Mouse (Mus musculus) forelimb bud, embryonic 11.5 days (tissue): Measurements from ENCODE around the gene Zcchc2.
A peak's percentile ranks its signal among the peaks of the same experiment; 100 is the strongest.

Experiments
- DNase-seq: peaks from one replicate; pipeline ENCODE4 v3.0.0-alpha.2; 2012; ENCODE audit warnings: low read depth, low spot score

Zcchc2 gene

GRCm38 (mm10) chr1:106034776-106035175 lies 44.6 kb downstream of the Zcchc2 start:
- no peak for DNase-seq

DNA sequence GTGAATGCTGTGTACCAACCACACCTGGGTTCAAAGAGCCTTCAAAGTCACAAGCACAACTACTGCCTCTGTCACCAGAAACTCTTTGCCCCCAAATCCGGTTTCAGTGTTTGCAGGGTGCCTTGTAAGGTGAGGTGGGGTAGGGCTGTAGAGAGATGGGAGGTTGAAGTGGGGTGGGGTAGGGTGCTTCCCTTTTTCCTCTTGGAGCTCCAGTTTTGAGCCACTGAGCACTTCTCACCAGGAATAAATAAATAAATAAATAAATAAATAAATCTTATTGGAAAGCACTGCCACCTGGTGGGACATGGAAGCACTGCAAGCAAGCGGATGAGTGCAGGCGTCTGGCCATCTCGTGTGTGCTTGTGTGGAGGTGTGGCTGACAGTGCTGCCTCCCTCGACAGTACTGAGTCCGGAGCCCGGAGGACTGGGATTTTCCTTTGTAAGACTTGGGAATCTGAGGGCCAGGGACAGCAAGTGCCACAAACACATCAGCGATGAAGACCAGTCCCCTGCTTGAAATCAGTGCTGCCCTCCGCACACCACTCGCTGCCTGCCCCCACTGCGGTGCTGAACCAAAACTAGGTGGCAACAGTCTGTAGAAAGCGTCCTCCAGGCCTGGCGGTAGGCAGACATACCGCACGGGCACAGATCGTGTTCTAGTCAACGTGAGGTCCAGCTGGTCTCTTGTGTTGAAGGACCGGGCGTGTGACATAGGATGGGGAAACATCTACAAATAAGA lies 46.8 kb downstream of the Zcchc2 start:
- DNase-seq: peak; percentile 62

- no peak for DNase-seq
Measured at GRCm38 (mm10) chr1:106039326-106039725, 49.1 kb downstream of the Zcchc2 start.

GRCm38 (mm10) chr1:106040271-106040670 lies 50.1 kb downstream of the Zcchc2 start:
- no peak for DNase-seq

GRCm38 (mm10) chr1:106042221-106042620 lies 52.0 kb downstream of the Zcchc2 start:
- DNase-seq: no peak

- no peak for DNase-seq
Measured at GRCm38 (mm10) chr1:106043053-106043820, 53.0 kb downstream of the Zcchc2 start.

- DNase-seq: no peak
Measured at GRCm38 (mm10) chr1:106049036-106049435, 58.8 kb downstream of the Zcchc2 start.

GRCm38 (mm10) chr1:106054978-106055377 lies 64.8 kb downstream of the Zcchc2 start:
- no peak for DNase-seq

- no peak for DNase-seq
Measured at GRCm38 (mm10) chr1:106058355-106058754, 68.1 kb downstream of the Zcchc2 start.

GRCm38 (mm10) chr1:106059516-106060277 lies 69.5 kb downstream of the Zcchc2 start:
- no peak for DNase-seq

DNA sequence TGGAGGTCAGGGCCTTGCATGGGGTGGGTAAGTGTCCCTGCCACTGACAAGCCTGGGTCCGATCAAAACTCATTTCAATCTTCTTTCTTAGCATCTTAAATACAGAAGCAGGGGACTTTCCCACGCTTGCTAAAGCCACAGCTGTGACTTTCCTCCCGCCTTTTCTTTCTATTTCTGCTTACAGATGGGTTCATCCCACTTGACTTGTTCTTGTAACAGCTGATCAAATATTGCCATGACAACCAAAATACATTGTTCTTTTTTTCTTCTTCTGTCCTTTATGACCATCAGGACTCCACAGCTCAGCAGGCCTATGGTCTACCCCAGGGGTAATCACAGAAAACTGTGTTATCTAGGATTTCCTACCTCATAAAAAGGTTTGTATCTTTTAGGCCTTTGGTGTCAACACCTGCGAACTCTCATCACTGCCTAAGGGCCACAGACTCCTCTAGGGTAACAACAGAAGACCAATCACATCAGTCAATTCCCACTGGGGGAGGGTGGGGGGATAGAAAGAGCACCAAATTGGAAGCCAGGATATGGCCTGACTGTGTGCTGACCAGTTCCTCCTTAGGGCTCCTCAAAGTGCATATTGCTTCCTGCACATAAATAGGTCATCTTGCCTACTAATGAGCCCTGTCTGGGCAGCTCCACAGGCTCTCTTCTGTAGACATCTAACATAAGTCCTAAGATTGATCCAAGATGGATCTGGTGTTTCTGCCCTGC lies 71.1 kb downstream of the Zcchc2 start:
- no peak for DNase-seq

GRCm38 (mm10) chr1:106062891-106063590 lies 72.8 kb downstream of the Zcchc2 start:
- no peak for DNase-seq

GRCm38 (mm10) chr1:106063591-106064170 lies 73.5 kb downstream of the Zcchc2 start:
- DNase-seq: no peak

- DNase-seq: no peak
Measured at GRCm38 (mm10) chr1:106064291-106064690, 74.1 kb downstream of the Zcchc2 start.

DNA sequence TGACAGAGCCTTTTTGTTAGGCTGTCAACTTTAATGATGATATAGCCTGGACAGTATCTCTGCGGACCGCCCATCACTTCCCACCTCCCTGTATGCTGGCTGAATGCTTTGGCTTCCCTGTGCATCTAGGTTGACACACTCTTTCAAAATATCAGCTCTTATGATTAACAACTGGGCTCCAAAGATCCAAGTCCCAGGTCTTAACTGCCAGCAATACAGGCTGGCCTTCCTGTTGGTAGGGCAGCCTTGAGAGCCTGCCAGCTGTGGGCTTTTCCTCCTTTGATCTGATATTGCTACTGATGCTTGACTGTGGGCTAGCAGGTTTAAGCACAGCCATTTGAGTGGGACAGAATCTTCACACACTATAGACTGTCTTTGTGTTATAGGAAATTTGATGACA lies 74.5 kb downstream of the Zcchc2 start:
- DNase-seq: no peak

GRCm38 (mm10) chr1:106065679-106066078 lies 75.5 kb downstream of the Zcchc2 start:
- no peak for DNase-seq

GRCm38 (mm10) chr1:106067306-106067705 lies 77.1 kb downstream of the Zcchc2 start:
- no peak for DNase-seq

DNA sequence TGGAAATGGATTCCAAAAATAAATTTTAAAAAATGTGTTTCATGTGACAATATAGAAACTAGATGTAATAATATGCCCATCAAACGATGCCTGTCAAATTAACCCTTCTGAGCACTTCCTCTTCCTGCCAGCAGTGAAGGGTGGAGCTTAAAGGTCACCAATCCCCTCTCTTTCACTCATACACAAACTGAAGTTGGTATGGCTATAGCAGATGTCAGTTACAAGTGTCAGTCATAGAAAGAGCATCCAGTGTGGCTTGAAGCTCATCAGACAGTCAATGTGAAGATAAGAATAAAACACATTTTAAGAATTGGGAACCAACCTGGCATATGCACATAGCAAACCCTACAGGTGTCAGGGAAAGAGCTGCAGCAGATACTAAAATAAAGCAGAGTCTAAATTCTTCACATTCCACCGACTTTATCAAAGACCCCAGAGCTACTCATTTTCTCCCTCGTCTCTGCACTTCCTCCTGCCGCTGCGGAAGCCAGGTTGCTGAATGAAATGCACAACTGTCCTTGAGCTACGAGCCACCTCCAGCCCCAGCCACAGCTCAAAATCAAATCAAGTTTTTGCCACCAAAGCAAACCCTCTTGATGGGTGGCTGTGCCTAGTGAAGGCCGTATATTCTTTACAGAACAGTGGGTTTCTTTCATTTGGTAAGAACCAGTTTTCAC lies 79.8 kb downstream of the Zcchc2 start:
- no peak for DNase-seq

GRCm38 (mm10) chr1:106070814-106071213 lies 80.6 kb downstream of the Zcchc2 start:
- no peak for DNase-seq
